In genomic region chr15:80147511-80147910, GRCm38 (mm10) we compare ENCODE assay signal across 20 mouse cellular contexts. TPM values are rescaled to one million over a fixed set of nuclear protein-coding genes. Genes with fewer than 3 reads are reported as not detected.
DNase-seq lines count a peak whose midpoint lies in the region; ATAC-seq lines count a peak whose summit lies in the region.
"Had no signal": no experiment of that assay in that cellular context is flagged by ENCODE, and none has a peak within 500 bp of the region (broad histone marks: within the 10 kb centered on the region; RNA-seq: fewer than 3 reads in every experiment).

No protein-coding gene starts in this region.

- H3K9ac ChIP-seq in heart, embryonic 16.5 days (ENCODE audit: low read length), result peak overlapping the region; percentile 8; the same call in 1 of the 2 replicates
- H3K9ac ChIP-seq in midbrain, embryonic 11.5 days (ENCODE audit: low read length), result no peak overlapping the region
- no peak overlapping the region for H3K9ac ChIP-seq in midbrain, embryonic 14.5 days (replicated peaks; ENCODE audit: low read length)
- H3K9ac ChIP-seq: embryonic facial prominence, embryonic 13.5 days; forebrain, embryonic 12.5 days; hindbrain, embryonic 14.5 days; intestine, embryonic 15.5 days had no signal

- ATAC-seq in heart, embryonic 16.5 days (replicated peaks; ENCODE audit: extremely low read depth, insufficient read depth, low FRiP score), result no peak
- no peak for ATAC-seq in midbrain, embryonic 11.5 days (ENCODE audit: low FRiP score)
- ATAC-seq in midbrain, embryonic 14.5 days (ENCODE audit: low FRiP score, low TSS enrichment), result no peak
- ATAC-seq: forebrain, embryonic 16.5 days; intestine, embryonic 15.5 days had no signal

- DNase-seq in heart, embryonic 10.5 days (ENCODE audit: low spot score), result peak; percentile 75
- DNase-seq in heart, postnatal 25 days (ENCODE audit: low spot score), result no peak
- no peak for DNase-seq in heart, adult 18-20 months
- DNase-seq in midbrain, embryonic 11.5 days (ENCODE audit: low spot score, missing footprints), result peak; percentile 76
- DNase-seq in midbrain, embryonic 14.5 days, result no peak
- DNase-seq: adrenal gland, adult 8-10 months; cerebellum, adult 18-20 months; cerebellum, adult 9-11 months; cerebellum, postnatal 36 days; gastrocnemius, postnatal 25 days; heart, postnatal 10 days; kidney, adult 18-20 months had no signal

- H3K4me2 ChIP-seq in heart, embryonic 16.5 days (ENCODE audit: low read depth, low read length), result no peak overlapping the region
- H3K4me2 ChIP-seq in midbrain, embryonic 11.5 days, result no peak overlapping the region
- no peak overlapping the region for H3K4me2 ChIP-seq in midbrain, embryonic 14.5 days (ENCODE audit: low read length)
- H3K4me2 ChIP-seq: embryonic facial prominence, embryonic 13.5 days; forebrain, embryonic 12.5 days; hindbrain, embryonic 14.5 days; intestine, embryonic 15.5 days had no signal

- WGBS in heart, embryonic 10.5 days, result 60% methylated on average over 5 of the region's 5 CpGs
- 54% methylated on average over 5 of the region's 5 CpGs for WGBS in heart, embryonic 16.5 days
- 69% methylated on average over 5 of the region's 5 CpGs for WGBS in midbrain, embryonic 11.5 days
- WGBS in midbrain, embryonic 14.5 days, result 64% methylated on average over 5 of the region's 5 CpGs

- no peak overlapping the region for H3K27ac ChIP-seq in heart, embryonic 10.5 days
- 0 out of 2 replicates have a peak overlapping the region, but pooled peaks have one; percentile 16 for H3K27ac ChIP-seq in heart, embryonic 16.5 days (ENCODE audit: low read length)
- H3K27ac ChIP-seq in midbrain, embryonic 11.5 days (ENCODE audit: low read depth, low read length), result no peak overlapping the region
- no peak overlapping the region for H3K27ac ChIP-seq in midbrain, embryonic 14.5 days (replicated peaks; ENCODE audit: low read depth, low read length)
- H3K27ac ChIP-seq: embryonic facial prominence, embryonic 13.5 days; forebrain, embryonic 12.5 days; hindbrain, embryonic 14.5 days; intestine, embryonic 15.5 days had no signal

- H3K9me3 ChIP-seq in heart, embryonic 10.5 days, result no peaks in the 10 kb centered on the region
- H3K9me3 ChIP-seq in heart, embryonic 16.5 days (replicated peaks; ENCODE audit: control insufficient read depth, low read length), result no peaks in the 10 kb centered on the region
- H3K9me3 ChIP-seq in midbrain, embryonic 11.5 days (ENCODE audit: control insufficient read depth, low read length), result no peaks in the 10 kb centered on the region
- no peaks in the 10 kb centered on the region for H3K9me3 ChIP-seq in midbrain, embryonic 14.5 days (ENCODE audit: control insufficient read depth, low read length)
- H3K9me3 ChIP-seq: embryonic facial prominence, embryonic 13.5 days; forebrain, embryonic 12.5 days; hindbrain, embryonic 10.5 days; intestine, embryonic 15.5 days had no signal

- H3K4me1 ChIP-seq in heart, embryonic 10.5 days, result peaks cover 25% of the 10 kb centered on the region
- peaks cover 27% of the 10 kb centered on the region for H3K4me1 ChIP-seq in heart, embryonic 16.5 days (ENCODE audit: control insufficient read depth, insufficient read depth, low read length)
- no peaks in the 10 kb centered on the region; the same call in 1 of the 2 replicates for H3K4me1 ChIP-seq in midbrain, embryonic 11.5 days (ENCODE audit: control insufficient read depth, insufficient read depth, low read length)
- no peaks in the 10 kb centered on the region for H3K4me1 ChIP-seq in midbrain, embryonic 14.5 days (ENCODE audit: control insufficient read depth, insufficient read depth, low read length)
- H3K4me1 ChIP-seq: embryonic facial prominence, embryonic 13.5 days; forebrain, embryonic 12.5 days had no signal

- intact Hi-C loops in heart, postnatal 25 days (cut with DNase I), result no loop called here

- peaks cover 69% of the 10 kb centered on the region for H3K36me3 ChIP-seq in heart, embryonic 10.5 days
- peaks cover 24% of the 10 kb centered on the region for H3K36me3 ChIP-seq in heart, embryonic 16.5 days (ENCODE audit: control insufficient read depth, insufficient read depth)
- H3K36me3 ChIP-seq in midbrain, embryonic 11.5 days (ENCODE audit: control insufficient read depth, insufficient read depth, low read length), result peaks cover 6% of the 10 kb centered on the region; the same call in 1 of the 2 replicates
- H3K36me3 ChIP-seq in midbrain, embryonic 14.5 days (ENCODE audit: control insufficient read depth, insufficient read depth, low read length), result peaks cover 47% of the 10 kb centered on the region

- H3K27me3 ChIP-seq in heart, embryonic 10.5 days (ENCODE audit: insufficient read depth, poor library complexity, severe bottlenecking), result no peaks in the 10 kb centered on the region
- H3K27me3 ChIP-seq in heart, embryonic 16.5 days (ENCODE audit: control insufficient read depth, insufficient read depth, low read length), result no peaks in the 10 kb centered on the region
- no peaks in the 10 kb centered on the region for H3K27me3 ChIP-seq in midbrain, embryonic 11.5 days (ENCODE audit: control insufficient read depth, insufficient read depth, low read length)
- no peaks in the 10 kb centered on the region for H3K27me3 ChIP-seq in midbrain, embryonic 14.5 days (ENCODE audit: control insufficient read depth, insufficient read depth, low read length)
- H3K27me3 ChIP-seq: embryonic facial prominence, embryonic 13.5 days; forebrain, embryonic 12.5 days; intestine, embryonic 15.5 days had no signal

- H3K4me3 ChIP-seq in heart, embryonic 10.5 days, result no peak overlapping the region
- no peak overlapping the region for H3K4me3 ChIP-seq in heart, embryonic 16.5 days (ENCODE audit: low read length)
- H3K4me3 ChIP-seq in midbrain, embryonic 11.5 days (ENCODE audit: low read depth, low read length), result no peak overlapping the region
- no peak overlapping the region for H3K4me3 ChIP-seq in midbrain, embryonic 14.5 days (replicated peaks; ENCODE audit: low read depth, low read length)
- H3K4me3 ChIP-seq: embryonic facial prominence, embryonic 13.5 days; forebrain, embryonic 12.5 days; hindbrain, embryonic 10.5 days; intestine, embryonic 15.5 days had no signal

RNA-seq across cellular contexts. Expression of gene Tab1, which starts 14.6 kb away (rescaled TPM):
- polyA plus RNA-seq in heart, embryonic 10.5 days (2016; fragmentation: Nextera tagmentation; extraction: Ambion mirVana), result 34.2 and 38.1 TPM in 2 replicates
- total RNA-seq in heart, postnatal 25 days (2021), result 10 to 100 TPM; 23.7 to 26.5 TPM
- polyA plus RNA-seq in heart, embryonic 16.5 days (2015; fragmentation: Nextera tagmentation; extraction: Ambion mirVana), result 29.9 and 33.4 TPM in 2 replicates
- total RNA-seq in heart, adult 18-20 months (2021), result 10 to 100 TPM; 14.8 to 18.4 TPM
- 24.9 and 29.4 TPM in 2 replicates for polyA plus RNA-seq in midbrain, embryonic 11.5 days (2014; fragmentation: Nextera tagmentation; extraction: Ambion mirVana)
- 37.9 and 42.5 TPM in 2 replicates for polyA plus RNA-seq in midbrain, embryonic 14.5 days (2014; fragmentation: Nextera tagmentation; extraction: Ambion mirVana)

RNA-seq across cellular contexts. Expression of gene Mgat3, which starts 26.0 kb away (rescaled TPM):
- 1.1 and 2.8 TPM in 2 replicates for polyA plus RNA-seq in heart, embryonic 10.5 days (2016; fragmentation: Nextera tagmentation; extraction: Ambion mirVana)
- total RNA-seq in heart, postnatal 25 days (2021), result 1 to 10 TPM; 1.5 to 1.6 TPM
- polyA plus RNA-seq in heart, embryonic 16.5 days (2015; fragmentation: Nextera tagmentation; extraction: Ambion mirVana), result 1.3 and 1.5 TPM in 2 replicates
- total RNA-seq in heart, adult 18-20 months (2021), result 1 to 10 TPM; 4.3 to 5.2 TPM
- polyA plus RNA-seq in midbrain, embryonic 11.5 days (2014; fragmentation: Nextera tagmentation; extraction: Ambion mirVana), result 8.0 and 10.7 TPM in 2 replicates
- 19.9 and 20.5 TPM in 2 replicates for polyA plus RNA-seq in midbrain, embryonic 14.5 days (2014; fragmentation: Nextera tagmentation; extraction: Ambion mirVana)
- total RNA-seq: granulocyte monocyte progenitor cell, adult 5-6 weeks had no signal

RNA-seq across cellular contexts. Expression of gene Rpl3, which starts 55.8 kb away (rescaled TPM):
- polyA plus RNA-seq in heart, embryonic 10.5 days (2016; fragmentation: Nextera tagmentation; extraction: Ambion mirVana), result 770 and 980 TPM in 2 replicates
- total RNA-seq in heart, postnatal 25 days (2021), result 100 to 1,000 TPM; 154 to 183 TPM
- 606 and 610 TPM in 2 replicates for polyA plus RNA-seq in heart, embryonic 16.5 days (2015; fragmentation: Nextera tagmentation; extraction: Ambion mirVana)
- 100 to 1,000 TPM; 163 to 184 TPM for total RNA-seq in heart, adult 18-20 months (2021)
- polyA plus RNA-seq in midbrain, embryonic 11.5 days (2014; fragmentation: Nextera tagmentation; extraction: Ambion mirVana), result 1,032 and 1,053 TPM in 2 replicates
- 681 and 724 TPM in 2 replicates for polyA plus RNA-seq in midbrain, embryonic 14.5 days (2014; fragmentation: Nextera tagmentation; extraction: Ambion mirVana)

RNA-seq across cellular contexts. Expression of gene Syngr1, which starts 56.4 kb away (rescaled TPM):
- polyA plus RNA-seq in heart, embryonic 10.5 days (2016; fragmentation: Nextera tagmentation; extraction: Ambion mirVana), result 6.7 and 11.6 TPM in 2 replicates
- 10 to 100 TPM; 77.5 to 92.2 TPM for total RNA-seq in heart, postnatal 25 days (2021)
- polyA plus RNA-seq in heart, embryonic 16.5 days (2015; fragmentation: Nextera tagmentation; extraction: Ambion mirVana), result 55.4 and 61.2 TPM in 2 replicates
- total RNA-seq in heart, adult 18-20 months (2021), result 100 to 1,000 TPM in 1 of 2 experiments, 10 to 100 TPM in 1; 80.2 to 107 TPM
- 6.2 and 7.4 TPM in 2 replicates for polyA plus RNA-seq in midbrain, embryonic 11.5 days (2014; fragmentation: Nextera tagmentation; extraction: Ambion mirVana)
- 26.3 and 39.4 TPM in 2 replicates for polyA plus RNA-seq in midbrain, embryonic 14.5 days (2014; fragmentation: Nextera tagmentation; extraction: Ambion mirVana)

Comparison
In these comparisons a context has a peak if more than half of its experiments do, and no peak if none do; other contexts are left out.
1. DNase-seq: peak in heart, embryonic 10.5 days (single experiment) and midbrain, embryonic 11.5 days (single experiment); none in heart, postnatal 25 days (single experiment), heart, adult 18-20 months (0 of 2) and midbrain, embryonic 14.5 days (single experiment).